Mouse (Mus musculus) spleen, adult 2 months (tissue): ENCODE measurements around the gene Etfa.

Experiments used
- CTCF ChIP-seq: fragments of 200-500 bp; IDR thresholded peaks from 2 replicates; pipeline ENCODE4 v1.5.1; 2011; ENCODE audit warnings: mild to moderate bottlenecking, inconsistent platforms; ENCODE audit not compliant: insufficient read depth, insufficient read length, insufficient replicate concordance; ENCODE audit errors: extremely low read depth
- POLR2A ChIP-seq: fragments of 200-500 bp; IDR thresholded peaks from 2 replicates; pipeline ENCODE4 v1.6.1; 2011; ENCODE audit warnings: low read depth, low read length, inconsistent platforms

- no peak for TF ChIP-seq POLR2A
- no peak for TF ChIP-seq CTCF
Observed at GRCm38 (mm10) chr9:55410430-55410829, 101.6 kb downstream of the Etfa start.
